Mouse (Mus musculus): Measurements from ENCODE around the gene Pde10a.

DNA sequence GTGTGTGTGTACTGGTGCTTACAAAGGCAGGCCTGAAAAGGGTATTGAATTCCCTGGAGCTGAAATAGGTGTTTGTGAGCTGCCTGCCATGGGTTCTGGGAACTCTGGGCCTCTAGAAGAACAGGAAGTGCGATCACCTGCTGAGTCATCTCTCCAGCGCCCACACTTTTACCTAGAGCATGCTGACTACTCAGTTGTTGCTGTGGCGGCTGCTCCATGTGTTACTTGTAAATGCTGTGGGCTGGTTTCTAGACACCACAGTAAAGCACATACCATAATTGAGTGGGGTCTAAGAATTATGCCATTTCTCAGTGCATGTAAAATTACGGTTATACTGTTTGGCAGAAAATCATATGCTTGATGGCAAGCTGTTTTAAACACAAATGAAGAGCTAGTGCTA, 477.3 kb downstream of the Pde10a start:
- no peak for TF ChIP-seq POLR2A (IDR thresholded peaks at IDR 0.05; ENCODE audit: insufficient read depth, low read depth, low read length)
- no peak for TF ChIP-seq CTCF (IDR thresholded peaks at IDR 0.05)
- no peak for TF ChIP-seq EP300 (IDR thresholded peaks at IDR 0.05; ENCODE audit: insufficient read depth, low read depth, low read length)
